Mouse (Mus musculus) regulatory T cell (primary cell): ENCODE measurements at regions not wholly inside any gene's neighbourhood (a gene's known extent, or its start where the extent isn't known, plus 50 kb on each side); places are given as distances from the start of the nearest gene placed in this dataset.

Experiments
- in situ Hi-C: fragments of 300-600 bp; cut with MboI, MseI; formaldehyde crosslinking; loops from one replicate; pipeline ENCODE4 v1.15.1; 2025; ENCODE audit warnings: high pct_unique_total_duplicates

DNA sequence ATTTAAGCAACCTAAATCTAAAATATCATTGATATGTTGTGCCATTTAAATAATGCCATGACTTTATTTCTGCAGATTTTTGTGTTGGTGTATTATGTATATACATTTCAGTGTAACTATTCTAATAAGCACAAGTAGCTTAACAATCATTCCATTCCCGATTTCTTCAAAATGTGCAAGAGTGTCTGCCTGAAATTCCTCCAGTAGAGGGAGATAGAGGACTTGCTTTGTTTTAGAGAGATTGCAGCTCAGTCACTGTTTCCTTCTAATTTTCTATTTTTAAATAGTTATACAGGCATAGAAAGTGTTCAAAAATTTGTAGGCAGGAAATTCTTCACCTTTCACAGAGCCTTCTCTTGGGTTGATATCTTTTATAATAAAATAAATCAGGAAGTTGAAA, 498.0 kb upstream of the Tacstd2 start:
- in situ Hi-C loops, result loop anchor here (5.0 kb wide), 1 partner anchor 176 kb away; no protein-coding TSS in a partner anchor

DNA sequence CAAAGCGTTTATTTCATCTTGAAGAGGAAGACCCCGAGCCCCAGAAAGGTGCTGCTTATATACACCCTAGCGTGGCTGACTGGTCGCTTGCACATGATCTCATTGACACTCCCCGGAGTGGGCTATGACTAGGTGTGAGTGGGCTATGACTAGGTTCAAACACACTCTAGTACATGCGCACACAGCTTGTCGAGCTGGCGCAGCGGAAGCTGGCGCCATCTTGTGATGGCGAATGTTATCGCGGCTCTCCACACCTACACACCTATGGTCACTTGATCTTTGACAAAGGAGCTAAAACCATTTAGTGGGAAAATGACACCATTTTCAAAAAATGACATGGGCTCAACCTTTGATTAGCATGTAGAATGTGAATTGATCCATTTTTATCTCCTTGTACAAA, 495.1 kb upstream of the Tacstd2 start:
- in situ Hi-C loops, result loop anchor here (5.0 kb wide), 1 partner anchor 173 kb away; no protein-coding TSS in a partner anchor
